Mouse (Mus musculus): ENCODE data around the gene Plekha6. TPM values are rescaled to one million over a fixed set of nuclear protein-coding genes. Genes with fewer than 3 reads are reported as not detected.

Plekha6 gene
- total and polyA plus RNA-seq, 2 experiments from 2014 or later = 11.9 to 49.3 TPM

GRCm38 (mm10) chr1:133347226-133347625, 183.2 kb downstream of the Plekha6 start:
- Histone ChIP-seq H3K4me3 (ENCODE audit: low read depth, low read length) (no peak overlapping the region), H3K36me3 (ENCODE audit: insufficient read depth, low read length) (no peaks in the 10 kb centered on the region), H3K4me2 (ENCODE audit: low read depth, low read length, poor library complexity, severe bottlenecking) (no peak overlapping the region), H3K9me3 (ENCODE audit: low read length) (no peaks in the 10 kb centered on the region), H3K9ac (replicated peaks; ENCODE audit: low read length, poor library complexity, severe bottlenecking) (no peak overlapping the region), H3K27me3 (ENCODE audit: insufficient read depth, low read length) (no peaks in the 10 kb centered on the region), H3K27ac (ENCODE audit: low read depth, low read length) (no peak overlapping the region), H3K4me1 (ENCODE audit: insufficient read depth, low read length) (no peaks in the 10 kb centered on the region)
- ATAC-seq (ENCODE audit: low FRiP score) = no peak
- no peak for TF ChIP-seq CTCF (IDR thresholded peaks at IDR 0.05)
- DNase-seq (ENCODE audit: low spot score) = no peak
- 78% methylated on average over 3 of the region's 3 CpGs for WGBS

DNA sequence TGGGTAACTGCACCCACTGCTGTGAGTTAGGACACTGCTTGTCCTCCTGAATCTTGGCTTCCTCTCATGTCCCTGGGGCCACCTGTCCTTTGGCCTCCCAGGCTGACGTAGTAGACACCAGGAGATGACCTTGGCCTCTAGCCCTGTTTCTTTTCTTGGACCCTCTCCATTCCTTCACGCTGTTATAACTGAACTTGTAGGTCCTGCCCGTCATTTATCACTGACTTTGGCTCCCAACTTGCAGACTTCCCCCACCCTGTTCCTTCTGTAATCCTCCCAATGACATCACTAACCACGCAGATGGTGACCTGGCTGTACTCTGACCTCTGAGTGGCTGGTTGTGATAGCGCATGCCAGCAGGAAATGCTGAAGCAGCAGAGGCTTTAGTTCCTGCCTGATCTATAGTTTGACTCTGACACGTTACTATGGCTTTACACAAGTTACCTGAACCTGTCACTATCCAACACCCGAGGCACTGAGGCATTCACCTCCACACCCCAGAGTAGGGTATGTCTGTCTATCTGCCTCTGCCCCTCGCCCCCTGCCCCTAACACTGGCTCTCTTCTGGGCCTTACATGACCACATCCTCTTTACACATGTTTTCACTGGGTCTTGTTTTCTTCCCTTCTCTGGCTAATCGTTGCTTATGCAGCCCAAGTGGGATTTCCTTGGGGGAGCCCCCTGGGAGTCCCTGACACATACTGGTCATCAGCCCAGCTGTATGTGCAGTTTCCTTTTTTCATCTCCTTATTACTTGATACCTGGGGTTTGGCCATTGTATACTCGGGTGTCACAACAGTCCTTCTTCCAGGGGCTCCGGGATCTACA, 183.9 kb downstream of the Plekha6 start:
- H3K9me3 ChIP-seq (ENCODE audit: low read length) = no peaks in the 10 kb centered on the region
- DNase-seq (ENCODE audit: low spot score) = no peak
- H3K27ac ChIP-seq (ENCODE audit: low read depth, low read length) = no peak overlapping the region
- no peaks in the 10 kb centered on the region for H3K36me3 ChIP-seq (ENCODE audit: insufficient read depth, low read length)
- H3K4me2 ChIP-seq (ENCODE audit: low read depth, low read length, poor library complexity, severe bottlenecking) = no peak overlapping the region
- no peaks in the 10 kb centered on the region for H3K27me3 ChIP-seq (ENCODE audit: insufficient read depth, low read length)
- whole genome bisulfite sequencing = 80% methylated on average over 11 of the region's 11 CpGs
- no peak overlapping the region for H3K4me3 ChIP-seq (ENCODE audit: low read depth, low read length)
- no peak for ATAC-seq (ENCODE audit: low FRiP score)
- no peaks in the 10 kb centered on the region for H3K4me1 ChIP-seq (ENCODE audit: insufficient read depth, low read length)
- TF ChIP-seq CTCF (IDR thresholded peaks at IDR 0.05) = no peak
- H3K9ac ChIP-seq (replicated peaks; ENCODE audit: low read length, poor library complexity, severe bottlenecking) = no peak overlapping the region

GRCm38 (mm10) chr1:133350210-133350609, 186.2 kb downstream of the Plekha6 start, which contains the start of gene Ren1:
TSS of gene Ren1 (plus strand) at chr1:133350510.
- ATAC-seq (ENCODE audit: low FRiP score) = no peak
- TF ChIP-seq CTCF (IDR thresholded peaks at IDR 0.05) = no peak

GRCm38 (mm10) chr1:133351762-133352161, 187.8 kb downstream of the Plekha6 start:
- H3K9ac ChIP-seq (replicated peaks; ENCODE audit: low read length, poor library complexity, severe bottlenecking) = no peak overlapping the region
- no peaks in the 10 kb centered on the region for H3K4me1 ChIP-seq (ENCODE audit: insufficient read depth, low read length)
- no peaks in the 10 kb centered on the region for H3K9me3 ChIP-seq (ENCODE audit: low read length)
- ATAC-seq (ENCODE audit: low FRiP score) = no peak; the same call in 1 of the 2 replicates
- H3K27ac ChIP-seq (ENCODE audit: low read depth, low read length) = no peak overlapping the region
- no peak overlapping the region for H3K4me3 ChIP-seq (ENCODE audit: low read depth, low read length)
- 23% methylated on average over 9 of the region's 9 CpGs for WGBS
- no peak for TF ChIP-seq CTCF (IDR thresholded peaks at IDR 0.05)
- H3K4me2 ChIP-seq (ENCODE audit: low read depth, low read length, poor library complexity, severe bottlenecking) = no peak overlapping the region
- no peaks in the 10 kb centered on the region for H3K36me3 ChIP-seq (ENCODE audit: insufficient read depth, low read length)
- H3K27me3 ChIP-seq (ENCODE audit: insufficient read depth, low read length) = no peaks in the 10 kb centered on the region
- DNase-seq (ENCODE audit: low spot score) = no peak

More at GRCm38 (mm10) chr1:133350210-133350609, 186.2 kb downstream of the Plekha6 start, which contains the start of gene Ren1:
- H3K27ac ChIP-seq (ENCODE audit: low read depth, low read length) = no peak within 1 kb of the TSS
- no peak for DNase-seq (ENCODE audit: low spot score)
- 96% methylated on average over 1 of the region's 1 CpGs for WGBS
- H3K4me2 ChIP-seq (ENCODE audit: low read depth, low read length, poor library complexity, severe bottlenecking) = no peak within 1 kb of the TSS
- H3K4me1 ChIP-seq (ENCODE audit: insufficient read depth, low read length) = no peaks in the 10 kb centered on the region
- no peak within 1 kb of the TSS for H3K9ac ChIP-seq (replicated peaks; ENCODE audit: low read length, poor library complexity, severe bottlenecking)
- no peaks in the 10 kb centered on the region for H3K36me3 ChIP-seq (ENCODE audit: insufficient read depth, low read length)
- H3K27me3 ChIP-seq (ENCODE audit: insufficient read depth, low read length) = no peaks in the 10 kb centered on the region
- no peak within 1 kb of the TSS for H3K4me3 ChIP-seq (ENCODE audit: low read depth, low read length)
- no peaks in the 10 kb centered on the region for H3K9me3 ChIP-seq (ENCODE audit: low read length)

Other genes with a start within 250 kb of the Plekha6 start
- gene Mdm4, start 133.6 kb upstream of the Plekha6 start, total RNA-seq (2014; rRNA removed) = 54.4 and 84.5 TPM in 2 replicates
- gene Mdm4, start 133.6 kb upstream of the Plekha6 start, polyA plus RNA-seq (2015; fragmentation: Nextera tagmentation; extraction: Ambion mirVana) = 28.2 and 28.9 TPM in 2 replicates
- 21.3 and 28.5 TPM in 2 replicates for gene Pik3c2b, start 118.5 kb upstream of the Plekha6 start, total RNA-seq (2014; rRNA removed)
- gene Pik3c2b, start 118.5 kb upstream of the Plekha6 start, polyA plus RNA-seq (2015; fragmentation: Nextera tagmentation; extraction: Ambion mirVana) = 8.4 and 9.2 TPM in 2 replicates
- gene Ppp1r15b, start 33.1 kb upstream of the Plekha6 start, total RNA-seq (2014; rRNA removed) = 42.3 and 45.3 TPM in 2 replicates
- gene Ppp1r15b, start 33.1 kb upstream of the Plekha6 start, polyA plus RNA-seq (2015; fragmentation: Nextera tagmentation; extraction: Ambion mirVana) = 16.9 and 17.5 TPM in 2 replicates
- gene Golt1a, start 145.6 kb downstream of the Plekha6 start, total RNA-seq (2014; rRNA removed) = not detected in 2 replicates
- not detected in 2 replicates for gene Golt1a, start 145.6 kb downstream of the Plekha6 start, polyA plus RNA-seq (2015; fragmentation: Nextera tagmentation; extraction: Ambion mirVana)
- gene Kiss1, start 157.7 kb downstream of the Plekha6 start, total RNA-seq (2014; rRNA removed) = not detected in 2 replicates
- gene Kiss1, start 157.7 kb downstream of the Plekha6 start, polyA plus RNA-seq (2015; fragmentation: Nextera tagmentation; extraction: Ambion mirVana) = 0.47 and 2.6 TPM in 2 replicates
- 0.14 TPM in 1 of 2 replicates, not detected in the other for gene Ren1, start 186.3 kb downstream of the Plekha6 start, total RNA-seq (2014; rRNA removed)
- gene Ren1, start 186.3 kb downstream of the Plekha6 start, polyA plus RNA-seq (2015; fragmentation: Nextera tagmentation; extraction: Ambion mirVana) = 0.23 TPM in 1 of 2 replicates, not detected in the other
- gene Etnk2, start 199.4 kb downstream of the Plekha6 start, total RNA-seq (2014; rRNA removed) = 49.8 and 52.0 TPM in 2 replicates
- gene Etnk2, start 199.4 kb downstream of the Plekha6 start, polyA plus RNA-seq (2015; fragmentation: Nextera tagmentation; extraction: Ambion mirVana) = 34.5 and 37.2 TPM in 2 replicates

Measured in midbrain, postnatal 0 days (tissue).